10 mouse cellular contexts compared by ENCODE assay signal in the genomic region with DNA sequence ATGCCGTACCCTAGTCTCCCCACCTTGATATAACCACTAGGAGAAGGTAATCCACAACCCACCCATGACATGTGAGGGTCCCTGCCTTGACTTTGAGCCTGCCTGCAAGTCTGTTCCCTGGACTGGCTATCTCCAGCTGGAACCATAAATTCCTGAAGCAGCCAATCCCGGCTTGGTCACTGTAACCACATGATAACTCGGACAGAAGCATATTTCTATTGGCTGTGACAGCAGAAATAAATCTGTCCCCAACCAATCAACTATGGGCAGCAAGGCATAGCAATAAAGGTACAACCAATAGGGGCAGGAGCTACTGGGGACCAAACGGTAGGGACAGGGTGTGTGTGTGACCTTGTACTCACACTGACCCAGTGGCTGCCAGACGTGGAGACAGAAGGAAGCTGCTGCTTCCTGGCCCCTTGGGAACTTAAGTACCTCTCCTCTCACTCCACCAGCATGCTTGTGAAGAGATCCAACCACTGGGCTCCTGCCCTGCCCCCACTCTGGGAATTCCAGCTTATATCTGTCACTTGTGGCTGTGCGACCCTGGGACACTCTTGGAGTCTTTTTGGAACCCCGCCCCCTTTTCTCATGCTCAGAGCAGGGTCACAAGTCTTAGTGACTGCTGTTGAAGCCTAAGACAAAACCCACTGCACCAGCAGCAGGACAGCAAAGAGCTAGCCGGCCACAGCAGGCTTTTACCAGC. TPM values are rescaled to one million over a fixed set of nuclear protein-coding genes. Genes with fewer than 3 reads are reported as not detected.
A peak's percentile ranks its signal among the peaks of the same experiment; 100 is the strongest.
DNase-seq lines count a peak whose midpoint lies in the region; ATAC-seq and TF ChIP-seq lines count a peak whose summit lies in the region.
"Had no signal": no experiment of that assay in that cellular context is flagged by ENCODE, and none has a peak within 500 bp of the region (broad histone marks: within the 10 kb centered on the region; RNA-seq: fewer than 3 reads in every experiment).

No protein-coding gene starts in this region.

- DNase-seq in hindbrain, postnatal 0 days (ENCODE audit: low spot score) = no peak
- DNase-seq in layer of hippocampus, adult 2 months (ENCODE audit: low spot score in 2 of 2) = no peak
- DNase-seq: liver, postnatal 0 days had no signal

- no peak overlapping the region for H3K27ac ChIP-seq in hindbrain, postnatal 0 days
- H3K27ac ChIP-seq in hindbrain, embryonic 12.5 days = no peak overlapping the region
- no peak overlapping the region for H3K27ac ChIP-seq in embryonic facial prominence, embryonic 15.5 days (replicated peaks)
- peak overlapping the region; percentile 56 for H3K27ac ChIP-seq in kidney, embryonic 16.5 days (ENCODE audit: low read length)
- no peak overlapping the region for H3K27ac ChIP-seq in stomach, embryonic 15.5 days
- H3K27ac ChIP-seq in layer of hippocampus, adult 2 months = no peak overlapping the region
- H3K27ac ChIP-seq: embryonic facial prominence, embryonic 13.5 days had no signal

- no peak overlapping the region for H3K4me3 ChIP-seq in hindbrain, postnatal 0 days (ENCODE audit: low read length)
- H3K4me3 ChIP-seq in hindbrain, embryonic 12.5 days = no peak overlapping the region
- no peak overlapping the region for H3K4me3 ChIP-seq in embryonic facial prominence, embryonic 15.5 days (replicated peaks)
- H3K4me3 ChIP-seq in kidney, embryonic 16.5 days (ENCODE audit: low read length) = no peak overlapping the region
- no peak overlapping the region for H3K4me3 ChIP-seq in stomach, embryonic 15.5 days (replicated peaks)
- H3K4me3 ChIP-seq in layer of hippocampus, adult 2 months = no peak overlapping the region
- H3K4me3 ChIP-seq: embryonic facial prominence, embryonic 13.5 days had no signal

- 0 out of 2 replicates have a peak, but pooled peaks have one; percentile 11 for ATAC-seq in hindbrain, postnatal 0 days
- no peak for ATAC-seq in hindbrain, embryonic 12.5 days (ENCODE audit: low FRiP score)
- ATAC-seq in embryonic facial prominence, embryonic 15.5 days (ENCODE audit: insufficient number of reproducible peaks, low FRiP score, low TSS enrichment, low read depth) = peak; percentile 36; the same call in 1 of the 2 replicates
- ATAC-seq in kidney, embryonic 16.5 days (ENCODE audit: low FRiP score, low TSS enrichment) = peak; percentile 75
- peak; percentile 44 for ATAC-seq in stomach, embryonic 15.5 days (ENCODE audit: insufficient read depth, low FRiP score, low read depth)
- no peak for ATAC-seq in frontal cortex, adult (ENCODE audit: low TSS enrichment)
- ATAC-seq: liver, postnatal 0 days had no signal

- H3K27me3 ChIP-seq in hindbrain, postnatal 0 days (ENCODE audit: insufficient read depth, low read length) = no peaks in the 10 kb centered on the region
- 0 out of 2 replicates have a peak, but pooled peaks cover 13% of the 10 kb centered on the region for H3K27me3 ChIP-seq in hindbrain, embryonic 12.5 days
- H3K27me3 ChIP-seq in embryonic facial prominence, embryonic 15.5 days = peaks cover 32% of the 10 kb centered on the region
- H3K27me3 ChIP-seq in kidney, embryonic 16.5 days (ENCODE audit: insufficient read depth, low read length) = peaks cover 9% of the 10 kb centered on the region; the same call in 1 of the 2 replicates
- H3K27me3 ChIP-seq in stomach, embryonic 15.5 days (replicated peaks) = no peaks in the 10 kb centered on the region

- 59% methylated on average over 8 of the region's 8 CpGs for WGBS in hindbrain, postnatal 0 days
- 57% methylated on average over 8 of the region's 8 CpGs for WGBS in hindbrain, embryonic 12.5 days
- 55% methylated on average over 8 of the region's 8 CpGs for WGBS in embryonic facial prominence, embryonic 15.5 days
- WGBS in kidney, embryonic 16.5 days = 32% methylated on average over 8 of the region's 8 CpGs
- 37% methylated on average over 8 of the region's 8 CpGs for WGBS in stomach, embryonic 15.5 days

- H3K4me2 ChIP-seq in hindbrain, postnatal 0 days (ENCODE audit: low read depth, low read length) = no peak overlapping the region
- H3K4me2 ChIP-seq in hindbrain, embryonic 12.5 days (replicated peaks) = no peak overlapping the region
- no peak overlapping the region for H3K4me2 ChIP-seq in embryonic facial prominence, embryonic 15.5 days (replicated peaks)
- H3K4me2 ChIP-seq in kidney, embryonic 16.5 days (replicated peaks; ENCODE audit: low read depth, low read length) = no peak overlapping the region
- no peak overlapping the region for H3K4me2 ChIP-seq in stomach, embryonic 15.5 days
- H3K4me2 ChIP-seq: embryonic facial prominence, embryonic 13.5 days had no signal

- H3K4me1 ChIP-seq in hindbrain, postnatal 0 days (ENCODE audit: insufficient read depth, low read length) = peaks cover 3% of the 10 kb centered on the region; the same call in 1 of the 2 replicates
- H3K4me1 ChIP-seq in hindbrain, embryonic 12.5 days = peaks cover 22% of the 10 kb centered on the region; the same call in 1 of the 2 replicates
- peaks cover 30% of the 10 kb centered on the region for H3K4me1 ChIP-seq in embryonic facial prominence, embryonic 15.5 days
- H3K4me1 ChIP-seq in kidney, embryonic 16.5 days (ENCODE audit: insufficient read depth, low read length) = peaks cover 46% of the 10 kb centered on the region
- H3K4me1 ChIP-seq in stomach, embryonic 15.5 days = peaks cover 14% of the 10 kb centered on the region

- H3K9me3 ChIP-seq in hindbrain, postnatal 0 days (ENCODE audit: low read length) = no peaks in the 10 kb centered on the region
- H3K9me3 ChIP-seq in hindbrain, embryonic 12.5 days (replicated peaks) = no peaks in the 10 kb centered on the region
- no peaks in the 10 kb centered on the region for H3K9me3 ChIP-seq in embryonic facial prominence, embryonic 15.5 days (replicated peaks)
- H3K9me3 ChIP-seq in kidney, embryonic 16.5 days (ENCODE audit: low read length) = no peaks in the 10 kb centered on the region
- no peaks in the 10 kb centered on the region for H3K9me3 ChIP-seq in stomach, embryonic 15.5 days
- H3K9me3 ChIP-seq: embryonic facial prominence, embryonic 13.5 days had no signal

- no peak overlapping the region for H3K9ac ChIP-seq in hindbrain, postnatal 0 days (replicated peaks; ENCODE audit: low read length)
- H3K9ac ChIP-seq in hindbrain, embryonic 12.5 days = no peak overlapping the region
- H3K9ac ChIP-seq in embryonic facial prominence, embryonic 15.5 days = no peak overlapping the region
- no peak overlapping the region for H3K9ac ChIP-seq in kidney, embryonic 16.5 days (replicated peaks; ENCODE audit: low read length)
- no peak overlapping the region for H3K9ac ChIP-seq in stomach, embryonic 15.5 days
- H3K9ac ChIP-seq: embryonic facial prominence, embryonic 13.5 days; liver, postnatal 0 days had no signal

- no peak for TF ChIP-seq CTCF in hindbrain, postnatal 0 days (IDR thresholded peaks at IDR 0.05; ENCODE audit: low read depth)
- no peak for TF ChIP-seq CTCF in layer of hippocampus, adult 2 months (conservative IDR thresholded peaks at IDR 0.05)

- no peaks in the 10 kb centered on the region for H3K36me3 ChIP-seq in hindbrain, postnatal 0 days (ENCODE audit: insufficient read depth, low read length)
- no peaks in the 10 kb centered on the region for H3K36me3 ChIP-seq in hindbrain, embryonic 12.5 days
- H3K36me3 ChIP-seq in embryonic facial prominence, embryonic 15.5 days = no peaks in the 10 kb centered on the region
- no peaks in the 10 kb centered on the region for H3K36me3 ChIP-seq in kidney, embryonic 16.5 days (ENCODE audit: insufficient read depth, low read length)
- no peaks in the 10 kb centered on the region for H3K36me3 ChIP-seq in stomach, embryonic 15.5 days
- H3K36me3 ChIP-seq: embryonic facial prominence, embryonic 13.5 days had no signal

RNA-seq across cellular contexts. Expression of a gene that starts 51.8 kb away (rescaled TPM):
- total RNA-seq in hindbrain, postnatal 0 days (2014; rRNA removed) = 3.0 and 3.3 TPM in 2 replicates
- polyA plus RNA-seq in hindbrain, postnatal 0 days (2015; fragmentation: Nextera tagmentation; extraction: Ambion mirVana) = 2.3 and 2.7 TPM in 2 replicates
- polyA plus RNA-seq in hindbrain, embryonic 12.5 days (2016; fragmentation: Nextera tagmentation; extraction: Ambion mirVana) = 0.27 and 0.72 TPM in 2 replicates
- 0.74 and 0.75 TPM in 2 replicates for polyA plus RNA-seq in embryonic facial prominence, embryonic 15.5 days (2015; fragmentation: Nextera tagmentation; extraction: Ambion mirVana)
- 0.24 and 0.59 TPM in 2 replicates for polyA plus RNA-seq in kidney, embryonic 16.5 days (2015; fragmentation: Nextera tagmentation; extraction: Ambion mirVana)
- polyA plus RNA-seq in stomach, embryonic 15.5 days (2015; fragmentation: Nextera tagmentation; extraction: Ambion mirVana) = 0.08 and 0.17 TPM in 2 replicates
- 1 to 10 TPM; 4.0 to 4.1 TPM for total RNA-seq in layer of hippocampus, adult 2 months (2021)
- total RNA-seq: CH12.LX had no signal
- polyA plus RNA-seq: liver, postnatal 0 days had no signal

Comparison
In these comparisons a context has a peak if more than half of its experiments do, and no peak if none do; other contexts are left out.
1. ATAC-seq: peak in hindbrain, postnatal 0 days (single experiment), embryonic facial prominence, embryonic 15.5 days (single experiment), kidney, embryonic 16.5 days (single experiment) and stomach, embryonic 15.5 days (single experiment); none in hindbrain, embryonic 12.5 days (single experiment) and frontal cortex, adult (single experiment).